Mouse (Mus musculus) thymus, adult 2 months (tissue): ENCODE measurements at regions not wholly inside any gene's neighbourhood (a gene's known extent, or its start where the extent isn't known, plus 50 kb on each side); places are given as distances from the start of the nearest gene placed in this dataset.

ENCODE experiments used
- DNase-seq: peaks from one replicate; pipeline ENCODE4 v3.0.0; 2021
- H3K27ac ChIP-seq: fragments of 200-500 bp; 2 replicates; pipeline ENCODE4 v1.5.1; 2012; ENCODE audit warnings: low read length, control low read depth; ENCODE audit not compliant: control insufficient read depth, insufficient read depth
- H3K27me3 ChIP-seq: fragments of 200-500 bp; 2 replicates; pipeline ENCODE4 v1.6.1; 2012; ENCODE audit warnings: mild to moderate bottlenecking, low read length, moderate library complexity, mixed read lengths; ENCODE audit not compliant: control insufficient read depth, insufficient read depth
- H3K36me3 ChIP-seq: fragments of 200-500 bp; 2 replicates; pipeline ENCODE4 v1.6.1; 2012; ENCODE audit warnings: mild to moderate bottlenecking, low read length, moderate library complexity; ENCODE audit not compliant: control insufficient read depth, insufficient read depth
- H3K4me1 ChIP-seq: fragments of 200-500 bp; replicated peaks from 2 replicates; pipeline ENCODE4 v1.6.1; 2012; ENCODE audit warnings: low read length; ENCODE audit not compliant: control insufficient read depth, insufficient read depth
- H3K4me3 ChIP-seq: fragments of 200-500 bp; 2 replicates; pipeline ENCODE4 v1.5.1; 2012; ENCODE audit warnings: mild to moderate bottlenecking, low read length, control low read depth, moderate library complexity; ENCODE audit not compliant: control insufficient read depth, insufficient read depth
- CTCF ChIP-seq: fragments of 200-500 bp; IDR thresholded peaks from 2 replicates; pipeline ENCODE4 v1.5.1; 2012; ENCODE audit warnings: mild to moderate bottlenecking, control low read depth, low read length, moderate library complexity, borderline replicate concordance; ENCODE audit not compliant: control insufficient read depth, poor library complexity, insufficient read depth; ENCODE audit errors: extremely low read depth
- POLR2A ChIP-seq: fragments of 200-500 bp; IDR thresholded peaks from 2 replicates; pipeline ENCODE4 v1.6.1; 2012; ENCODE audit warnings: mild to moderate bottlenecking, low read length, control low read depth, moderate library complexity; ENCODE audit not compliant: control insufficient read depth, poor library complexity, insufficient read depth; ENCODE audit errors: extremely low read depth
- WGBS: fragments of 180-500 bp; shearing (Covaris S2); methylation state at CpG from one replicate; pipeline ENCODE4 v1.1.7; 2018; 5-methylcytosine and 5-hydroxymethylcytosine counted together

DNA sequence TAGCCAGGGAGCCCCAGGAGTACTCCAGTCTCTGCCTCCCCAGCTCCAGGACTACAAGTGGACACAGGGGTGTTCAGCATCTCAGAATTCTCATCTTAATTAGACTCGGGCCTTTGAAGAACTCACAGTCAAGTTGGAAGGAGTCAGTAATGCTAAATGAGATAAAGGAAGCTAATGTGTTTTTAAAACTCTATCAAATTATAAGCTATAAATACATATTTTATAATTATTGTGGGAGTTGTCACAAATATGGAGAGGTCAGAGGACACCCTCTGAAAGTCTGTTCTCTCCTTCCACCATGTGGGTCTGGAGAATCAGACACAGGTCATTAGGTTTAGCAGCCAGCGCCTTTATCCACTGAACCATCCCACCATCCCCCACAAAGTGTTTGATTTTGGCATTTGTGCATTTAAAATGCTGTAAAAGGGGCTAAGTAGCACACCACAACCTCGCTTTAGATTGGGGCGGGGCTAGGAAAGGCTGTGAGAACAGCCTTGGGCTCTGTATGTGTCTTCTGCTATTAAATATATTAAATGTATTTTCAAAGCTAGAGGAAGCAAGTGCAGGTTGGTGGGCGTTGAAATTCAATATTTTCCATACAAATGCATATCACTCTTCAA is 70.3 kb upstream of the Sall4 start:
- TF ChIP-seq CTCF: no peak
- no peak for TF ChIP-seq POLR2A
- H3K4me1 ChIP-seq: peaks cover 11% of the 10 kb centered on the region
- 63% methylated on average over 5 of the region's 5 CpGs for WGBS
- H3K4me3 ChIP-seq: no peak overlapping the region
- DNase-seq: no peak
- no peaks in the 10 kb centered on the region for H3K36me3 ChIP-seq
- no peak overlapping the region for H3K27ac ChIP-seq
- peaks cover 15% of the 10 kb centered on the region for H3K27me3 ChIP-seq

DNA sequence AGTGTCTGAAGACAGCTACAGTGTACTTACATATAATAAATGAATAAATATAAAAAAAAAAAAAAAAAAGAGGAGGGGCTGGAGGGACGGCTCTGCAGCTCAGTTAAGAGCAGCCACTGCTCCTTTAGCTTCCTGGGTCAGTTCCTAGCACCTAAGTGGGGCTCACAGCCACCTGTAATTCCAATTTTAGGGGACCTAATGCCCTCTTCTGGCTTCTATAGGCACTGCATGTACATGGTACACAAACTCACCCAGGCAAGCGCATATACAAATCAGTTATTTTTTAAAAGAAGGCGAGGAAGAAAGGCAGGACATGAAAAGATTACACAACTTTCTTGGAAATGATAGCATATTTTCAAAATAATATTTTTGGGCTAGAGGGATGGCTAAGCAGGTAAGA is 67.0 kb upstream of the Sall4 start:
- WGBS: 93% methylated on average over 3 of the region's 3 CpGs
- Histone ChIP-seq H3K4me1 (peaks cover 6% of the 10 kb centered on the region), H3K27me3 (peaks cover under 1% of the 10 kb centered on the region; the same call in 1 of the 2 replicates), H3K27ac (no peak overlapping the region), H3K36me3 (no peaks in the 10 kb centered on the region), H3K4me3 (no peak overlapping the region)
- TF ChIP-seq POLR2A: no peak
- TF ChIP-seq CTCF: no peak
- DNase-seq: no peak

DNA sequence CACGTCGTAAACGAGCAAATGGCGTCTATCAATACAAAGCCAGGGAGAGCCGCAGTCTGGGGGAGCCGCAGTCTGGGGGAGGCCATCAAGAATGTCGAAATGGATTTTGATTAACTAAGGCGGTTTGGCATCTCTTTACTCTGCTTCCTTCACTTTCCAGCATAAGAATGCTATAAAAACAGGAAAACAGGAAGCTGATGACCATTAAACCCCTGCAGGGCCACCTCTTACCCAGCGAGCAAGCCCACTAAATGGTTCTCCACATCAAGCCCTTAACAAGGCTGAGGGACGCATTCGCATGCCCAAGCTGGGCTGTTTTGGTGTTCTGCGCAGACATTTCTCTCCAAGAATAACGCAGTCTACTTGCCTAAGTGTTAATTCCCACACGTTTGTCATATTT is 64.0 kb upstream of the Sall4 start:
- Histone ChIP-seq H3K4me1 (no peaks in the 10 kb centered on the region), H3K4me3 (no peak overlapping the region), H3K27me3 (no peaks in the 10 kb centered on the region), H3K36me3 (no peaks in the 10 kb centered on the region), H3K27ac (no peak overlapping the region)
- WGBS: 54% methylated on average over 14 of the region's 14 CpGs
- no peak for DNase-seq
- no peak for TF ChIP-seq CTCF
- TF ChIP-seq POLR2A: no peak

DNA sequence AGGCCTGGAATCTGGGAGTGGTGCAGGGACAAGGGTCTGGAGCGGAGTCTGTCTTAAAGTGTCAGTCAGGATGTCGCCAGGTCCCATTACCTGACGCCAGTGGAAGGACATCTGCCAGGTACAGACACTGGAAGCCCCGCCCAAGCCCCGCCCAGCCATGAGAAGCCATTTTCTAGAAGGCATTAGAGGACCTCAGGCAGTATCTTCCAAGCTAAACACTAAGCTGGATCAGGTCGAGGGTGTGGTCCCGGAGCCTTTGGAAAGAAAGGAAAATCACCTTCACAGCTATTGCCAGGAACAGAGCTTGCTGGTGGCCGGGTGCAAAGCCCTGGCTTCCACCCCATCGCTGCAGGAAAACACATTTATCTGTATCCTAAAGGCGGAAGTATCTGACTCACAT is 52.9 kb upstream of the Sall4 start:
- H3K27me3 ChIP-seq: no peaks in the 10 kb centered on the region
- no peak overlapping the region for H3K4me3 ChIP-seq
- H3K27ac ChIP-seq: no peak overlapping the region
- no peaks in the 10 kb centered on the region for H3K36me3 ChIP-seq
- no peak for DNase-seq
- WGBS: 74% methylated on average over 10 of the region's 10 CpGs
- H3K4me1 ChIP-seq: no peaks in the 10 kb centered on the region
- TF ChIP-seq POLR2A (no peak), CTCF (no peak)
